Mouse (Mus musculus) lung, adult 2 months (tissue): Measurements from ENCODE around the gene Nt5c3b. TPM values are rescaled to one million over a fixed set of nuclear protein-coding genes. Genes with fewer than 3 reads are reported as not detected.

Experiments
- DNase-seq: peaks from one replicate; pipeline ENCODE4 v3.0.0; 2022
- H3K4me1 ChIP-seq: fragments of 200-500 bp; 2 replicates; pipeline ENCODE4 v1.6.1; 2011; ENCODE audit warnings: low read length; ENCODE audit not compliant: control insufficient read depth, insufficient read depth
- H3K4me3 ChIP-seq: fragments of 200-500 bp; replicated peaks from 2 replicates; pipeline ENCODE3; 2011; ENCODE audit warnings: low read depth, mild to moderate bottlenecking, control low read depth, low read length; ENCODE audit errors: extremely low read depth
- CTCF ChIP-seq: fragments of 200-500 bp; IDR thresholded peaks from 2 replicates; pipeline ENCODE4 v1.5.1; 2011; ENCODE audit warnings: mild to moderate bottlenecking, low read length, control low read depth; ENCODE audit not compliant: insufficient read depth
- POLR2A ChIP-seq: fragments of 200-500 bp; IDR thresholded peaks from 2 replicates; pipeline ENCODE4 v1.6.1; 2011; ENCODE audit warnings: low read depth, mild to moderate bottlenecking, control low read depth, low read length, borderline replicate concordance; ENCODE audit errors: extremely low read depth
- WGBS: fragments of 180-500 bp; shearing (Covaris S2); methylation state at CpG from one replicate; pipeline ENCODE4 v1.1.7; 2018; 5-methylcytosine and 5-hydroxymethylcytosine counted together
- polyA plus RNA-seq: library from polyadenylated mRNA; depleted of rRNA; stranded (reverse); fragments of >200 nt; gene quantifications from 2 replicates; pipeline ENCODE4 v1.2.3, GENCODE M21; 2012; rRNA removed

Nt5c3b gene
- polyA plus RNA-seq, result 21.7 and 31.5 TPM in 2 replicates

DNA sequence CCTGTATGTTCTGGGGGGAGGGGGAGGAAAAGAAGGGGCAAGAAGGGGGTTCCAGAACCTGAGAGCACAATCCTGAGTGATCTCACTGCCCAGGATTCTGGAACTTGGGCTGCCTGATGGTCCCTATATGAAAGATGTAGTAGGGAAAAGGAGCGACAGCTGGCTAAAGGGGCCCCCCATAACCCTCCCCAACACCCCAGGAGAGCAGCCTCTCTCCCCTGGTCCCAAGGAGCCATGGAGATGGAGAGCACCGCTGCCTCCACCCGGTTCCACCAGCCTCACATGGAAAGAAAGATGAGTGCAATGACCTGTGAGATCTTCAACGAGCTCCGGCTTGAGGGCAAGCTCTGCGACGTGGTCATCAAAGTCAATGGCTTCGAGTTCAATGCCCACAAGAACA is at the start of gene Nt5c3b, which contains the start of gene Klhl10:
Nt5c3b (minus strand) TSS at position 12 of the 400 bp plus-strand sequence.
Klhl10 (plus strand) TSS at position 121 of the 400 bp plus-strand sequence.
- TF ChIP-seq POLR2A, result no peak
- no peak for TF ChIP-seq CTCF
- 85% methylated on average over 8 of the region's 8 CpGs for WGBS

GRCm38 (mm10) chr11:100490951-100491350 is 49.3 kb upstream of the Nt5c3b start:
- DNase-seq, result no peak
- Histone ChIP-seq H3K4me3 (no peak overlapping the region), H3K4me1 (no peaks in the 10 kb centered on the region)
- TF ChIP-seq CTCF, result no peak
- no peak for TF ChIP-seq POLR2A
- WGBS, result 91% methylated on average over 6 of the region's 6 CpGs

More for the DNA sequence above, at the start of gene Nt5c3b, which contains the start of gene Klhl10:
- Histone ChIP-seq H3K4me3 (peak within 1 kb of the TSS; percentile 95), H3K4me1 (peaks cover 3% of the 10 kb centered on the region)
- no peak for DNase-seq

GRCm38 (mm10) chr11:100485801-100486538 is 44.4 kb upstream of the Nt5c3b start:
- TF ChIP-seq POLR2A (no peak), CTCF (0 out of 2 replicates have a peak, but pooled peaks have one; percentile 4)
- Histone ChIP-seq H3K4me3 (no peak overlapping the region), H3K4me1 (no peaks in the 10 kb centered on the region)
- WGBS, result 83% methylated on average over 8 of the region's 8 CpGs
- DNase-seq, result no peak

GRCm38 (mm10) chr11:100484461-100484860 is 42.9 kb upstream of the Nt5c3b start:
- WGBS, result 95% methylated on average over 3 of the region's 3 CpGs
- Histone ChIP-seq H3K4me3 (no peak overlapping the region), H3K4me1 (no peaks in the 10 kb centered on the region)
- DNase-seq, result no peak
- TF ChIP-seq CTCF, result no peak
- no peak for TF ChIP-seq POLR2A

DNA sequence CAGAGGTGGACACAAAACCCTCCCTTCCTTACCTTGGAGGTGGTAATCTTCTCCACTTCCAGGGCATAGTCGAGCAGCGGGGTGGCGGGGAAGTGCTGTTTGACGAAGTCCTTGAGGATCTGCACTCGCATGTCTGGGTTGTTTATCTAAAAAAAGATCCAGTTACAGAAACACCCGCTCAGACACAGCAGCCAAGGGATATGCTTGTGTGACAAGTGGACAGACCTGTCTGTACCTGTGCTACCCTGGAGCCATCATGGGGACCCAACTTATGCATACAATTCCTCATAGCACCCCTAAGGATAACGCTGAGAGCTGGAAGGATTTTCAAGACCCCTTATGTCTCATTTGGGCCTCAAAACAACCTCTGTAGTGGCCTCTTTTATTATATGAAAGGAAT is 37.5 kb upstream of the Nt5c3b start:
- 52% methylated on average over 7 of the region's 7 CpGs for WGBS
- DNase-seq, result no peak
- Histone ChIP-seq H3K4me1 (no peaks in the 10 kb centered on the region; the same call in 1 of the 2 replicates), H3K4me3 (no peak overlapping the region)
- no peak for TF ChIP-seq CTCF
- no peak for TF ChIP-seq POLR2A

DNA sequence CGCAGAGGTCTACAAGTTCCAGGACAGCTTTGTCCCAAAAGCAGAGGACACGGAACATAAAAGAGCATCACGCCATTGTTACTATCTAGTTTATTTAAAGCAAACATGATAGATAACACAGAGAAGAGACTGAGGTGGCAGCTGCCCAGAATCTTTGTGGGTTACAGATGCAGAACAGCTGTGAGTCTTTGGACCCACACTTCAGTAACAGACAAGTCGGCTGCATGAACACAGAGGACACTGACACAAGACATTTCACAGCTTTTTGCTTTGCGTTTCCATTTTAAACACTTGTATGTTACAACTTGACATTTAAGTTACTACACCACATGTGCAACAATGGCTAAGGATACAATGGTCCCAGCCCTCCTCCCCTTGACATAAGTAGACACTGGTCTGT is 34.7 kb upstream of the Nt5c3b start:
- no peak overlapping the region for H3K4me3 ChIP-seq
- DNase-seq, result no peak
- WGBS, result 77% methylated on average over 5 of the region's 5 CpGs
- H3K4me1 ChIP-seq, result no peaks in the 10 kb centered on the region; the same call in 1 of the 2 replicates
- TF ChIP-seq POLR2A (no peak), CTCF (no peak)

DNA sequence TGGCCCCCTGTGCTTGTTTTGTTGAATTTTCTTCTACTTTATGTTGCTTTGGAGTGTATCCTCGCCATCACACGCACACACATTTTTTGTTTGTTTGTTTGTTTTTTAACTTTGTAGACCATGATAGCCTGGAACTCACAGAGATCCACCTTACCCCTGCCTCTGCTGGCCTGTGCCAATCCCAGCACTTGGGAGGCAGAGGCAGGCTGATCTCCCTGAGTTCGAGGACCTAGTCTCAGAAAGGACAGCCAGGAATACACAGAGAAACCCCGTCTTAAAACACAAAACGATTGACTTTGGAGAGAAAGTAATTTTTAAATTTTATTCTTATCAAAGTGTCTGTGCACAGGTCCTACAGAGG is 31.3 kb upstream of the Nt5c3b start:
- Histone ChIP-seq H3K4me1 (peaks cover 2% of the 10 kb centered on the region; the same call in 1 of the 2 replicates), H3K4me3 (no peak overlapping the region)
- WGBS, result 30% methylated on average over 5 of the region's 5 CpGs
- no peak for DNase-seq
- TF ChIP-seq CTCF, result no peak
- TF ChIP-seq POLR2A, result no peak

DNA sequence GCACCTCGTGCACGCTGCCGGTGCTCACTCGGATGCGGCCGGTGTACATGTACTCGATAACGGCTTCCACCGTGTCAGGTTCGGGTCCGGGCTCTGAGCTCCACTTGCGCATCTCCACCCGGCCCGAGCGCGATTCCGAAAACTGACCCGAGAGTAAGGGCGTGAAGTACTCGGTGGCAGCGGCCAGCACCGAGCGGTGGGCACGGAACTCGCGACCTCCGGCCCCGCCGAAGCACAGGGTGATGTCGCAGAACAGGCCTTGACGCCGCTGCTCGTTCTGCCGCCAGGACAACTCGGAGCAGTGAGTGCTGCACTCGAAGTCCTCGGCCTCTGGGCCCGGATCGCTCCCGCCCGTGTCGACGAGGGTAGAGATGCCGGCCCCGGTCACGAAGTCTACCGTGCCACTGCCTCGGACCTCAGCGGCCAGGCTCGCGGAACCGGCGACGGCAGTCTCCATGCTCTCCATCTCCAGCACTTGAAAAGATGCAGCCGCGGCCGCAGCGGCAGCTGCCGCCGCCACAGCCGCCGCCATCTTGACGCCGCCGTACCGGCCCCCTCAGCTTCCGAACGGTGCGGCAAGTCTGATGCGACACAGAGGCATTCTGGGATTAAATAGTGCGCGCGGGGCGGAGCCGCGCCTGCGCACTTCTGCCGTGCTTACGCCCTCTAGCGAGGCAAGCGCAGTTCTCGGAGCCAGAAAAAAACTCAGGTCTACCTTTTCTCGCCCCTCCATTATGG is 30.8 kb upstream of the Nt5c3b start, which contains the start of gene Klhl11:
Klhl11 (minus strand) TSS at position 545 of the 738 bp plus-strand sequence.
- H3K4me3 ChIP-seq, result peak within 1 kb of the TSS; percentile 92
- TF ChIP-seq POLR2A, result peak; percentile 83; the same call in 1 of the 2 replicates
- peak; percentile 79 for TF ChIP-seq CTCF
- WGBS, result under 1% methylated on average over 83 of the region's 83 CpGs
- peak; percentile 90 for DNase-seq
- peaks cover 2% of the 10 kb centered on the region; the same call in 1 of the 2 replicates for H3K4me1 ChIP-seq

GRCm38 (mm10) chr11:100471352-100472196 is 30.0 kb upstream of the Nt5c3b start:
- TF ChIP-seq CTCF, result no peak
- no peak for TF ChIP-seq POLR2A
- Histone ChIP-seq H3K4me3 (peak overlapping the region; percentile 92), H3K4me1 (peaks cover 2% of the 10 kb centered on the region; the same call in 1 of the 2 replicates)
- WGBS, result 4% methylated on average over 30 of the region's 30 CpGs
- DNase-seq, result peak; percentile 14
